Mouse (Mus musculus): ENCODE results near the gene Adad2. TPM values are rescaled to one million over a fixed set of nuclear protein-coding genes. Genes with fewer than 3 reads are reported as not detected.

Adad2 gene
- polyA plus RNA-seq, 1 experiment from 2014 or later: not detected

- Histone ChIP-seq H3K36me3 (no peaks in the 10 kb centered on the region), H3K27me3 (peaks cover 16% of the 10 kb centered on the region), H3K4me1 (replicated peaks) (no peaks in the 10 kb centered on the region), H3K9ac (no peak overlapping the region), H3K9me3 (replicated peaks) (no peaks in the 10 kb centered on the region), H3K4me2 (no peak overlapping the region), H3K27ac (no peak overlapping the region), H3K4me3 (no peak overlapping the region)
- 72% methylated on average over 7 of the region's 7 CpGs for WGBS
- no peak for ATAC-seq (replicated peaks; ENCODE audit: insufficient number of reproducible peaks, insufficient read depth, low FRiP score, low read depth)
Observed at GRCm38 (mm10) chr8:119627199-119627598, 14.7 kb downstream of the Adad2 start.

- no peaks in the 10 kb centered on the region for H3K4me1 ChIP-seq (replicated peaks)
- no peak overlapping the region for H3K27ac ChIP-seq
- H3K4me3 ChIP-seq: no peak overlapping the region
- no peak overlapping the region for H3K9ac ChIP-seq
- H3K9me3 ChIP-seq (replicated peaks): no peaks in the 10 kb centered on the region
- H3K27me3 ChIP-seq: peaks cover 21% of the 10 kb centered on the region
- H3K4me2 ChIP-seq: no peak overlapping the region
- no peak for ATAC-seq (replicated peaks; ENCODE audit: insufficient number of reproducible peaks, insufficient read depth, low FRiP score, low read depth)
- 41% methylated on average over 10 of the region's 10 CpGs for WGBS
- H3K36me3 ChIP-seq: no peaks in the 10 kb centered on the region
Observed at GRCm38 (mm10) chr8:119627613-119628359, 15.2 kb downstream of the Adad2 start.

GRCm38 (mm10) chr8:119630841-119631240 is 18.3 kb downstream of the Adad2 start:
- ATAC-seq (replicated peaks; ENCODE audit: insufficient number of reproducible peaks, insufficient read depth, low FRiP score, low read depth): no peak
- Histone ChIP-seq H3K9me3 (replicated peaks) (no peaks in the 10 kb centered on the region), H3K9ac (no peak overlapping the region), H3K4me1 (replicated peaks) (peaks cover 14% of the 10 kb centered on the region), H3K36me3 (no peaks in the 10 kb centered on the region), H3K4me3 (no peak overlapping the region), H3K27ac (no peak overlapping the region), H3K27me3 (peaks cover 45% of the 10 kb centered on the region), H3K4me2 (no peak overlapping the region)
- 62% methylated on average over 3 of the region's 3 CpGs for WGBS

- H3K4me1 ChIP-seq (replicated peaks): peaks cover 15% of the 10 kb centered on the region
- no peak overlapping the region for H3K4me3 ChIP-seq
- H3K36me3 ChIP-seq: no peaks in the 10 kb centered on the region
- 83% methylated on average over 9 of the region's 9 CpGs for WGBS
- no peak overlapping the region for H3K9ac ChIP-seq
- peaks cover 51% of the 10 kb centered on the region for H3K27me3 ChIP-seq
- no peaks in the 10 kb centered on the region for H3K9me3 ChIP-seq (replicated peaks)
- no peak overlapping the region for H3K4me2 ChIP-seq
- ATAC-seq (replicated peaks; ENCODE audit: insufficient number of reproducible peaks, insufficient read depth, low FRiP score, low read depth): no peak
- H3K27ac ChIP-seq: no peak overlapping the region
Observed at GRCm38 (mm10) chr8:119632246-119632645, 19.7 kb downstream of the Adad2 start.

- 39% methylated on average over 29 of the region's 29 CpGs for WGBS
- Histone ChIP-seq H3K9ac (no peak overlapping the region), H3K9me3 (replicated peaks) (no peaks in the 10 kb centered on the region), H3K4me2 (no peak overlapping the region), H3K36me3 (no peaks in the 10 kb centered on the region), H3K4me3 (no peak overlapping the region), H3K27ac (no peak overlapping the region), H3K4me1 (replicated peaks) (peaks cover 15% of the 10 kb centered on the region), H3K27me3 (peaks cover 54% of the 10 kb centered on the region)
- no peak for ATAC-seq (replicated peaks; ENCODE audit: insufficient number of reproducible peaks, insufficient read depth, low FRiP score, low read depth)
Observed at GRCm38 (mm10) chr8:119632909-119633308, 20.4 kb downstream of the Adad2 start.

- H3K4me2 ChIP-seq: no peak overlapping the region
- H3K4me3 ChIP-seq: no peak overlapping the region
- H3K4me1 ChIP-seq (replicated peaks): peaks cover 15% of the 10 kb centered on the region
- no peaks in the 10 kb centered on the region for H3K36me3 ChIP-seq
- WGBS: 35% methylated on average over 14 of the region's 14 CpGs
- no peaks in the 10 kb centered on the region for H3K9me3 ChIP-seq (replicated peaks)
- peaks cover 54% of the 10 kb centered on the region for H3K27me3 ChIP-seq
- ATAC-seq (replicated peaks; ENCODE audit: insufficient number of reproducible peaks, insufficient read depth, low FRiP score, low read depth): no peak
- H3K27ac ChIP-seq: no peak overlapping the region
- no peak overlapping the region for H3K9ac ChIP-seq
Observed at GRCm38 (mm10) chr8:119634616-119635336, 22.2 kb downstream of the Adad2 start.

- Histone ChIP-seq H3K9me3 (replicated peaks) (no peaks in the 10 kb centered on the region), H3K4me1 (replicated peaks) (peaks cover 15% of the 10 kb centered on the region), H3K4me3 (no peak within 1 kb of the TSS), H3K27ac (no peak within 1 kb of the TSS), H3K36me3 (no peaks in the 10 kb centered on the region), H3K9ac (no peak within 1 kb of the TSS), H3K4me2 (no peak within 1 kb of the TSS), H3K27me3 (peaks cover 54% of the 10 kb centered on the region)
- no peak; the same call in 1 of the 2 replicates for ATAC-seq (replicated peaks; ENCODE audit: insufficient number of reproducible peaks, insufficient read depth, low FRiP score, low read depth)
- 26% methylated on average over 6 of the region's 6 CpGs for WGBS
Observed at GRCm38 (mm10) chr8:119635378-119635777, 22.8 kb downstream of the Adad2 start, which contains the start of gene Kcng4. Kcng4 (minus strand) TSS chr8:119635680.

- WGBS: 37% methylated on average over 2 of the region's 2 CpGs
- Histone ChIP-seq H3K36me3 (no peaks in the 10 kb centered on the region), H3K9ac (no peak overlapping the region), H3K4me3 (no peak overlapping the region), H3K4me1 (replicated peaks) (peaks cover 15% of the 10 kb centered on the region), H3K27me3 (peaks cover 50% of the 10 kb centered on the region), H3K27ac (no peak overlapping the region), H3K9me3 (replicated peaks) (no peaks in the 10 kb centered on the region), H3K4me2 (no peak overlapping the region)
- no peak for ATAC-seq (replicated peaks; ENCODE audit: insufficient number of reproducible peaks, insufficient read depth, low FRiP score, low read depth)
Observed at GRCm38 (mm10) chr8:119635958-119636357, 23.4 kb downstream of the Adad2 start.

GRCm38 (mm10) chr8:119636766-119637165 is 24.2 kb downstream of the Adad2 start:
- H3K4me3 ChIP-seq: no peak overlapping the region
- no peak overlapping the region for H3K27ac ChIP-seq
- WGBS: 54% methylated on average over 7 of the region's 7 CpGs
- H3K9ac ChIP-seq: no peak overlapping the region
- H3K27me3 ChIP-seq: peaks cover 44% of the 10 kb centered on the region
- no peaks in the 10 kb centered on the region for H3K9me3 ChIP-seq (replicated peaks)
- no peaks in the 10 kb centered on the region for H3K36me3 ChIP-seq
- ATAC-seq (replicated peaks; ENCODE audit: insufficient number of reproducible peaks, insufficient read depth, low FRiP score, low read depth): no peak
- H3K4me1 ChIP-seq (replicated peaks): peaks cover 15% of the 10 kb centered on the region
- no peak overlapping the region for H3K4me2 ChIP-seq

- H3K4me1 ChIP-seq (replicated peaks): peaks cover 15% of the 10 kb centered on the region
- H3K9me3 ChIP-seq (replicated peaks): no peaks in the 10 kb centered on the region
- H3K9ac ChIP-seq: no peak overlapping the region
- H3K4me3 ChIP-seq: no peak overlapping the region
- H3K4me2 ChIP-seq: no peak overlapping the region
- no peaks in the 10 kb centered on the region for H3K36me3 ChIP-seq
- WGBS: 88% methylated on average over 4 of the region's 4 CpGs
- peaks cover 40% of the 10 kb centered on the region for H3K27me3 ChIP-seq
- no peak for ATAC-seq (replicated peaks; ENCODE audit: insufficient number of reproducible peaks, insufficient read depth, low FRiP score, low read depth)
- H3K27ac ChIP-seq: no peak overlapping the region
Observed at GRCm38 (mm10) chr8:119637381-119637780, 24.8 kb downstream of the Adad2 start.

GRCm38 (mm10) chr8:119638261-119638660 is 25.7 kb downstream of the Adad2 start:
- H3K4me1 ChIP-seq (replicated peaks): peaks cover 15% of the 10 kb centered on the region
- no peak for ATAC-seq (replicated peaks; ENCODE audit: insufficient number of reproducible peaks, insufficient read depth, low FRiP score, low read depth)
- no peak overlapping the region for H3K4me3 ChIP-seq
- no peaks in the 10 kb centered on the region for H3K36me3 ChIP-seq
- peaks cover 31% of the 10 kb centered on the region for H3K27me3 ChIP-seq
- no peak overlapping the region for H3K4me2 ChIP-seq
- WGBS: 75% methylated on average over 6 of the region's 6 CpGs
- no peak overlapping the region for H3K27ac ChIP-seq
- no peaks in the 10 kb centered on the region for H3K9me3 ChIP-seq (replicated peaks)
- H3K9ac ChIP-seq: no peak overlapping the region

Data from heart, embryonic 15.5 days (tissue).